Mouse (Mus musculus): Measurements from ENCODE around the gene Rsbn1.

Rsbn1 gene

DNA sequence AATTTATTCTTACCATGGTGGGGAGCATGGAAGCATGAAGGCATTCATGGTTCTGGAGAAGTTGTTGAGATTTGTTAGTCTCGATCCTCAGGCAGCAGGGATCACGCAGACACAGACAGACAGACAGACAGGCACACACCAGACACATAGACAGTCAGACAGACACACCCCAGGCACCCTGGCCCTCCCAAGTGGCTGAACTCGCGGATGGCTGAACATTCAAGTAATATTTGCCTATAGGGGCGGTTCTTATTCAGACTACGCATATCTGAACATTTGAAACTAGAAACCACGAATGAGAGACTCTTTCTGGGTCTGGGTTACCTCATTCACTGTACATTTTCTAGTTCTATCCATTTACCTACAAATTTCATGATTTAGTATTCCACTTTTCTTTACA, 34.7 kb downstream of the Rsbn1 start:
- DNase-seq (ENCODE audit: low read depth, low spot score): no peak

DNA sequence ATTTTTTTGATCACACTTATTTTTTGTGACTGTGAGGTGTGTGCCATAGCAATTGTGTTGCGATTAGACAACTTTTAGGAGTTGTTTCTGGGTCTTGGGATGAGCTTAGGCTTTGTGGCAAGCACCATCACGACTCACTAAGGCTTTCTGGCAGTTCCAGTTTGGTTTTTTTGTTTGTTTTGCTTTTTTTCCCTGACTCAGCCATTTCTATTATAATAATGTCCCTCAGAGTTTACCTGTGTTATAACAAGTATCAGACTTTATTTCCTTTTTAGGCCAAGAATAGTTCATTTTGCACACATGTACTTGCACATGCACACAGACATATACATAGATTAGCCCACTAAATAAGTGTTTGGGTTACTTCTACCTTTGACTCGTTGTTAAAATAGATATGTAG, 46.7 kb downstream of the Rsbn1 start:
- no peak for DNase-seq (ENCODE audit: low read depth, low spot score)

DNA sequence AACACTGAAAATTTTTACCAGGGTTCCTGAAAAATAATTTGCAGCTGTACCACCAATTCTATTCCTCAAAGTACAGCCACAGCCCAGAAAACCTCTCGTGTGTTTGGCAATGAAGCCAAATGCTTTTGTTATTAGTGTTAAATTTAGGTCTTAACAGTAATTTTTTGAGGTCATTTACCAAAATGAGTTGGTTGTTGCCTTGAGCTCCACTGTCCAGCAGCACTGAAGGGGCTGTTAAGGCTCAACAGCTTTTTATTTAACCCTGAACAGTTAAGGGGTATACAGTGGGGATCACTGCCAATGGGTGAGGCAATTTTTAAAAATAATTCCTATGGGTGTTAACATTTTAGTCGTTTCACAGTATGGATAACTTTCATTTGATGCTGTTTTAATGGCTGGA, 53.3 kb downstream of the Rsbn1 start:
- no peak for DNase-seq (ENCODE audit: low read depth, low spot score)

DNA sequence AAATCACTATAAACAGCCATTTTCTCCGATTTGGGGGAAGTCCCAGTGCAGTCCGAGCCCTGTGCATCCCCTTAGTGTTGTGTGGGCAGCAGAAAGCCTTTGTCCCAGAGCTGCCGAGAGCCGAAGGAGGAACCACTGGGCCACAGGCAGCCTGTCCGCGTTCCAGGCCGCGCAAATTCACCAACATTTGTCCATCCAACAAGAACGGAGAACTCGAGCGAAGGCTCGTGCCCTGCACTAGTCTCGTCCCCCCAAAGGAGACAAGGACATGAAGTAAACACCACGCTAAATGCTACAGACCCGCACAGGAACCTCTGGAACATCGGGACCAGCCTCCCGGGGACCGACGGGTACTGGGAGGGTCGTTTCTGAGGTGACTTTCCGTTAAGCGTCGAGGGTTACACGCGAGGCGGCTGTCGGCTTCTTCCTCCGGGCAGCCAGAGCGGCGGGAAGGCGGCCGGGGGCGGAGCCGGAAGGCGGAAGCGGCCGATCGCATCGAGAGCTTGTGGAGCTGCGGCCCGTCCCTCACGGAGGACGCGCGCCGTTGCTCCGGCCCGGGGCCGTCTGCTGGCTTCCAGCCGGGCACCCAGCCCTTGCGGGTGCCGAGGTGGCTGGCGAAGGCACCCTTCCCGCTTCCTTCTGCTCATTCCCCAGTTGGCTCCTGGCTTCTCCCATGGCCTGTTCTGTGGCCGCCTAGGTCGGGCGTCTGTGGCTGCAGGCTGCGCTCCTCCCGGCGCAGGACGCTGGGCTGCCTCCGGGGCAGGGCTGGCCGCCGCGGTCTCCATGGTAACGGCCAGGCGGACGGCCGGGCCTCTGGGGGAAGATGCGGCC, 54.2 kb downstream of the Rsbn1 start, which contains the start of gene Phtf1:
Gene Phtf1 (plus strand): TSS at position 250 of the 831 bp plus-strand sequence.
- peak; percentile 86 for DNase-seq (ENCODE audit: low read depth, low spot score)

DNA sequence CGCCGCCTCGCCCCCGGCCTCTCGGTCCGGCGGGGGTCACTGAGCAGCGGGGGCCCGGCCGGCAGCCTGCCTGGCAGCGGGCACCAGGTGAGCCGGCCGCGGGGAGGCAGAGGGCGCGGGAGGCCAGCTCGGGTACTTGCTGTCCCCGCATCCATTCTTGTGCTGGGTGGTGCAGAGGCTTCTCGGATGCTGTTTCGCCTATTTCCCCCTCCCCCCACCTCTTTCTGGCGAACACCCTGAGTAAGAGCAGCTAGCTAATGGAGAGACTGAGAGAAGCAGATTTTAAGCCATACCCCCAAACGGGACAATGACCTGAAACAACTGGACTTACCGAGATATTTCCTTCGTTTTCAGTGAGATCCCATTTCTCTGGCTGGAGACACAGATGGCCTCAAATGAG, 54.8 kb downstream of the Rsbn1 start:
- DNase-seq (ENCODE audit: low read depth, low spot score): no peak

DNA sequence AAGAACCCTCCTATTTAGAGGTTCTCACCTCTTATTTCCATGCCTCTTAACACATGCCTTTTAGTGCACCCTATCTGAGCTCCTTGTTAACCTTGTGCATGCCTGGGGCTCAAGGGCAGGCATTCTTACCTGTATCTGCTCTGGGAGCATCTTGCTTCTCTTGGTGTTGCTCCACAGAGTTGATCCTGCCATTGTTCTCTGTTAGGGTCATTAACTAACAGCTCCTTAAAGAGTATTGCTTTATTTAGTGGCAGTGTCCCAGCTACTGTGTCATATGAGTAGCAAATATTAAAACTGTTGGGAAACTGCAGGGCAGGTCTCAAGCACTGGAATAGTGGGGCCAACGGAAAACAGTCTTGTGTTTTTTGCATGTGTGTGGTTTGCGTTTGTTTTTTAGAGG, 57.2 kb downstream of the Rsbn1 start:
- DNase-seq (ENCODE audit: low read depth, low spot score): no peak

DNA sequence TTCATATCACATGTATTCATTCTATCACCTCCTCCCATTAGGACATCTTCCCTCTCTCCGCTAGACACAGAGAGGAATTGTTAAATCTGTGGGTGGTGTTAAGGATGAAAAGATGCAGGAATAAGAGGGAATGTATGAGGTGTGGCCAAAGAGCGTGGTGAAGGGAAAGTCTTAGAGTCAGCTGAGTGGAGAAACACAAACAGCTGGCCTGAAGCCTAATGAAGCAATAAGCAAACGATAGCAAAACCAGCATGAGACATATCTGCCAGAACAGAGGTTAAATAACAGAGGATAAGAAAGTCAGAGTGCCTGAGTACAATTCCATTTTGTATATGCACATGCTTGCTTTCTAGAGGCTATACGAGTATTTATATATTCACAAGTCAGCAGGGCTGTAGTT, 70.6 kb downstream of the Rsbn1 start:
- no peak for DNase-seq (ENCODE audit: low read depth, low spot score)

DNA sequence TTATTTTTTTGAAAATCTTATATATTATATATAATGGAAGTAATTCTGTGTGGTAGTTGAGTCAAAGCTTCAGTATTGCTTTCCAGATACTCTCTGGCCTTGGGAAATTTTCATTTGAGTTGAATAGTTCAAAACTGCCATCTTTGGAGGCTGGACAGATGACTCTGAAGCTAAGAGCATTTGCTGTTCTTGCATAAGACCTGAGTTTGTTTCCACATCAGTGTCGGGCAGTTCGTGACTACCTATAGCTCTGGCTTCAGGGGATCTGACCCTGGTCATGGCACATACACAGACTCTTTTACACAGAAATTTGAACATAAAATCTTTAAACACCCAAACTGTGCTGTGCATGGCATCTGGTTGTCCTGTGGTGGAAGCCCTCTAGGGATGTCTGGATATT, 71.3 kb downstream of the Rsbn1 start:
- no peak for DNase-seq (ENCODE audit: low read depth, low spot score)

DNA sequence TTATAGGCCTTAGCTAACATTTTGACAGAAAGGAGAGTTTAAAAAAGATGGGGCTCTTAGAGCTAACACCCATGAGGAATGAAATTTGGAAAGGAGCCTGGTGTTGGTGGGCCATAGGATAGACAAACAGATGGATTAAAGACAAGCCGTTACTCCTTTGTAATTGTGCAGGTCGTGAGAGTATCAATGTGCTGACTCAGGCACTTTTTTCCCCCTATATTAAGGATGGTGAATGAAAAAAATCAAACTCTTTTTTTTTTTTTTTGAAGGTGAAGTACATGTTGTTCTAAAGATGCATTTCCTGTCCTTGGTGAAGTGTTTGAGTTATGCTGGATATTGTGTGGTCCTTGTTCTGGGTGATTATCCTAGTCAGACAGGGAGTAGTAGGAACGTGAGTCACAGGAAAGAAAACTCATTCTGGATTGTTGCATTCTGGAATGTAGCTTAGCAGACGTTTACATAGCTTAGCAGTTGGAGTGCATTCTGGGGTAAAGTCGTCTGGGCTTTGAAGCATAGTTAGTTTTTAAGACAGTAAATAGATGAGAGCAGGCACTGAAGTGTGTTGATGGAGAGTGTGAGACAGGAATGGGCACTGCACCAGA, 74.0 kb downstream of the Rsbn1 start:
- DNase-seq (ENCODE audit: low read depth, low spot score): no peak

DNA sequence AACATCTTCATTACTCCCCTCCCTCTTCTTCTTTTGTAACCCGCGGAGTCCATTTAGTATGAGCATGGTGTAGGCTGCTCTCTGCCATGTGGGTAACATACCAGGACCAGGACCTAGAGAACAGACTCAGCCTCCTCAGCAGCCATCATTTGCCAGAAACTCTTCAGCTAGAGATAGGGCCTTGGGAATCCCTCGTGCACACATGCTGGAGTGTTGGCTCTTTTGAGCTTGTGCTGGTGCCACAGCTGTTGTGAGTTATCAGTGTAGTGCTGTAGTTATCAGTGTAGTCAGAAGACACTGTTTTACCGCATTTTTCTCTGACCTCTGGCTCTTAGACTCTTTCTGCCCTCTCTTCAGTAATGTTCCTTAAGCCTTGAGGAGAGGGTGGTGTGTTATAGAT, 75.4 kb downstream of the Rsbn1 start:
- no peak for DNase-seq (ENCODE audit: low read depth, low spot score)

DNA sequence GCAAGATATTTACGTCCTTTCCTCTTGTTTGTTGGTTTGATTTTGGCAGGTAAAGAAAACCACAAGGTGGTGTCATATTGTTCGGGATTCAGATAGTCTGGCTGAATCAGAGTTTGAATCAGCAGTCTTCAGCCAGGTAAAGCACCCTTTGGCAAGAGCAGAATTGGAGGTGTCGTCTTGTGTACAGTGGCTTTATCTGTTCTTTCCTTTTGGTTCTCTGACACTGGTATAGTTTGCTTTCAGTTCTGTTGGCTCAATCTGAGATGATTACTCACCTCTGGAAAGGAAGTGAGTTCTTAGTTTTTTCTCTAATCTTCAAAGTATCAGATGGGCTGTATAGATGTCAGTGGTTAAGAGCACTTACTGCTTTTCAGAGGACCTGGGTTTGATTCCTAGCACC, 77.4 kb downstream of the Rsbn1 start:
- peak; percentile 65 for DNase-seq (ENCODE audit: low read depth, low spot score)

DNA sequence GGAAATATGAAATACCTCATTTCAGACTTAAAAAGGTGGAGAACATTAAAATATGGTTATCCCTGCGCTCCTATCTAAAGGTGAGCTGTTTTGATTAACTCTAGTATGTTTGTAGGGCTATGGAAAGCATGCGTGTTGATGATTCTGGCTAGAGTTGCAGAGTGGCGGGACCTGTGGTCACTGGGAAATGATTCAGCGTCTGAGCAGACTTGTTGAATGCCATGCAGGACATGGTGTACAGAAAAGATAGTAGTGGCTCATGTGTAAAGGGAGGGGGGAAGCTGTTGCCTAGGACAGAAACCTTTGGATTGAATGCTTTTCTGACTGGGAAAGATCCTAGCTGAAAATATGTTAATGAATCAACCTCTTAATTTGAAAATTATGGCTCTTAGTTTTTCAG, 84.8 kb downstream of the Rsbn1 start:
- no peak for DNase-seq (ENCODE audit: low read depth, low spot score)

DNA sequence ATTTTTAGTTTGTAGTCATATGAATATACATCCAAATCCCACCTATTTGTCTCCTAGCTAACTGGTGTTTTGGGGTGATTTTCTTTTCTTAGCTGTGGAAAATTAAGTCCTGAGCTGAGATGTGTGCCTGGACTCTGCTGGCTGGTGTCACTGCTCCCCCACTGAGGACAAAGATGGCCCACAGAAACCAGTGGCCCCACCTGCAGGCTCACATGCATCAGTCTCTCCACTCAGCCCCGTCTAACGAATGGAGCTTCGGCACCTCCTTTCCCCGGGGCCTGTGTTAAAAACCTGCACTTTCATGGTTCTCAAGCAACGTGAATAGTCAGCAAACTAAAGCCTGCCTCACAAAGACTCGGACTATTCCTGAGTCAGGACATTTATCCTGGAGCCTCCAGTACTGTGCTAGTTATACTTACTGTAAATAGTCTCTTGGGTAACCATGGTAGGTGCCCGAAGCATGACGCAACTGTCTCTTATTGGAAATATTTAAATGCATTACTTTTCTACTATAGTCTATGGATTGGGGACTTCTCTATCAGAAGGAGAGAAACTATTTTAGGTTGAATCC, 93.1 kb downstream of the Rsbn1 start:
- no peak for DNase-seq (ENCODE audit: low read depth, low spot score)

DNA sequence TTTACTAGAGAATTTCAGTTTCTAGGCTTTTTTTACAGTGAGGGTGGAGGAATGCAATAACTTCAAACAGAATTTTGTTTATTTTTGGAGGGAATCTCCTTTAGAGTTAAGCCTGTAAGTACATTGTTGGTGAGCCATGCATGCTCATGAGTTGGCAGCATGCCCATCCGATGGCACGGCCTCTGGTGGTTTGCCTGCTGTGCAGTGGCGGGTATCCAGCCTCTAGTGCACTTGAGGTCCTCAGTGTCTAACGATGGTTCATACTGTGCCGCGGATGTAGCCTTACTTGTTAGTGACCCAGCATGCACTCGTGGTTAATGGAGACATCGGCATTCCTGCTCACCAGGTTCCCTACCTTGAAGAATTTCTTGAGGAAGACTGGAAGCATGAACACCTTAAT, 93.6 kb downstream of the Rsbn1 start:
- DNase-seq (ENCODE audit: low read depth, low spot score): no peak

DNA sequence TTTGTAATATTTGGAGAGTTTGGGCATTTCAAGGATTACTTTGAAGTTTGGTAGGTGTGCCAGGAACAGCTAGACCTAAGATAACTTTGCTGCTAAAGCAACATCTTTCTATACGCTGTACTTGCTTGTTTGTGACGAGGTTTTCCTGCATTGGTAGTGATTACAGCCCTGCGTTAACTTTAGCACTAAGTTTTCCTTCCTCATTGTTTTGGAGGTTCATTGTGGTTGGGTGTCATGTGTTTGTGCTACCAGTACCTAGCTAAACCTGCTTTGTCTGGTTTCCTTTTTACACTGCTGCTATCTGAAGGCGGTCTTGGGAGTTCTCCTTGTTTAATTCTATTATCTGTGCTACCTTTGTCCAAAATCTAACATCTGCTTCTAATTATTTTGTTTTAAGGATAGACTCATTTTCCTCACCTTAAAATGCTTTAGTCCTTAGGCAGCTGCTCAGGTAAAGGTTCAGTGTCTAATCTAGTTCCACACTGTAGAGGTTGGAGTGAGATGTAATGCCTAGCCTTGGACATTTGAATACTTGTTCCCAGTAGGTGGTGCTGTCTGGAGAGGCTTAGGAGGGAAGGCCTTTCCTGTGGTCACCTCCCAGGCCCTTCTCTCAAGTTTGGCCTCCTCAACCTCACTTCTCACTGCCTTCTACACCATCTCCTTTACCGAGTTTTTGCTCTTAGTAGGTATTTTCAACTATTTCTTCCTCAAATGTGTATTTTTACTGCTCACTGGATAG, 96.2 kb downstream of the Rsbn1 start:
- DNase-seq (ENCODE audit: low read depth, low spot score): no peak

DNA sequence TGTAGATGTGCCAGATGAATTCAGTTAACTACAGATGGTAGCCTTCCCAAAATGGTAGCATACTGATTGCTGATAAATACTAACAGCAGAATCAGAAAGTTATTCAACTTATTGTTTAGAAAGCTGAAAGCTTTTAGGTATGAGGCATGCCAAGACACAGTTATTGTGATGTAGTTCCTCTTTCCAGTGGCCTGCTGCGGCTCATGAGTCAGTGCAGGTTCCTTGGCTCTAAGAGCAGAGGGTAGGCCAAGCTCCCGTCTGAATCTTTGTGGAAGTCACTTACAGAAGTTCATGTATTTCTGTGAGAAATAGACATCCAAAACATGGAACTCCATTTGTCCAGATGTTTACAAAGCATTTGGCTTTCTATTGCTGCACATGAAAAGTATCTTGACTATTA, 98.1 kb downstream of the Rsbn1 start:
- no peak for DNase-seq (ENCODE audit: low read depth, low spot score)

Data from CD4-positive helper T cell, adult 2 months (primary cell).